Mouse (Mus musculus): ENCODE results near the gene Gm10203.
"Not testable (repeated sequence)": the region's sequence is repeated elsewhere in the genome, so short reads cannot be mapped to it uniquely, and the experiment has no call there.

The Gm10203 gene

GRCm38 (mm10) chr6:149135631-149136030 is 5.7 kb downstream of the Gm10203 start:
- no peak for DNase-seq (ENCODE audit: low spot score)

- no peak for DNase-seq (ENCODE audit: low spot score)
These were observed 8.0 kb downstream of the Gm10203 start for GRCm38 (mm10) chr6:149137936-149138335.

DNA sequence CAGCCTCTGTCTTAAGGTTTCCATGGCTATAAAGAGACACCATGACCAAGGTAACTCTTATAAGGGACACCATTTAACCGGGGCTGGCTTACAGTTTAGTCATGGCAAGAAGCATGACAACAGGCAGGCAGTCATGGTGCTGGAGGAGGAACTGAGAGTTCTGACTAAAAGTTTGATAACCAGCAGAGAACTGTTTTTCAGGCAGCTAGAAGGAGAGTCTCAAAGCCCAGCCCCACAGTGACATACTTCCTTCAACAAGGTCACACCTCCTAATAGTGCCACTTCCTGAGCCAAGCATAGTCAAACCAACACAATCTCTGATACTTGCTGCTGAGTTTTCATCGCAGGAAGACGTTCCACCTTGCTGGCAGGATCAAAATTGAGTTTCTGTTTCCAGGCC is 9.0 kb downstream of the Gm10203 start:
- no peak for DNase-seq (ENCODE audit: low spot score)

GRCm38 (mm10) chr6:149139471-149139870 is 9.5 kb downstream of the Gm10203 start, which contains the start of gene Etfbkmt:
Etfbkmt (plus strand) TSS chr6:149139849.
- no peak for DNase-seq (ENCODE audit: low spot score)

GRCm38 (mm10) chr6:149141393-149142173 is 11.6 kb downstream of the Gm10203 start:
- DNase-seq (ENCODE audit: low spot score) = peak; percentile 36

DNA sequence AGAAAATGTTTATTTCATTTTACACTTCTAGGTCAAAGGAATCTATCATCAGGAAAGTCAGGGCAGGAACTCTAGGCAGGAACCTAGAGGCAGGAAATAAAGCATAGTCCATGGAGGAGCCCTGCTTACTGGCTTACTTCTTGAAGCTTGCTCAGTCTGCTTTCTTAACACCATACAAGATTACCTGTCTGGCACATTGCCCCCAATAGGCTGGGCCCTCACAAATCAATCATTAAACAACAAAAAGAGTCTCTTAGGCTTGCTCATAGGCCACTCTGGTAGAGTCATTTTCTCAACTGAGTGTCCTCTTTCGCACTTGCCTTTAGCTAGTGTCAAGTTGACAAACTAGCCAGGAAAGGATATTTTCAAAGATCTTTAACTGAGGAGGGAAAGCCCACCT is 15.2 kb downstream of the Gm10203 start:
- DNase-seq (ENCODE audit: low spot score) = no peak

- no peak for DNase-seq (ENCODE audit: low spot score)
These were observed 18.7 kb downstream of the Gm10203 start for GRCm38 (mm10) chr6:149148436-149149229.

DNA sequence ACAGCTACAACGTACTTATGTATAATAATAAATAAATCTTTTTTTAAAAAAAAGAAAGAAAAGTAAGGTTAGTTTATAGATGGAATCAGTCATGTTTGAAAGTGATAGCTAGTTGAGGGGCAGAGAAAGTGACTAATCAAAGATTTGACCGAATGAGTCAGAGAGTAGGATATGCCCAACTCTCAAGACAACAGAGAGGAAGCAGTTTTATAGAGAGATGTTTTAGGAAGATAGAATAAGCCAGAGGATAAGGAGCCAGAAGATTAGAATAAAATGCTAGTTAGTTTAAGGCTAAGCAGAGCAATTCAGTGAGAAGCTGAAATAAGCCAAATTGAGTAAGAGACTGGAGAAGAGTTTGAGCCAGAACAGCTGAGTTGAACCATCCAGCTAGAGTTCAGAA is 22.1 kb downstream of the Gm10203 start:
- DNase-seq (ENCODE audit: low spot score) = no peak

GRCm38 (mm10) chr6:149153473-149154115 is 23.6 kb downstream of the Gm10203 start:
- no peak for DNase-seq (ENCODE audit: low spot score)

GRCm38 (mm10) chr6:149154116-149155030 is 24.4 kb downstream of the Gm10203 start:
- DNase-seq (ENCODE audit: low spot score) = no peak

GRCm38 (mm10) chr6:149155031-149155841 is 25.3 kb downstream of the Gm10203 start:
- DNase-seq (ENCODE audit: low spot score) = no peak

DNA sequence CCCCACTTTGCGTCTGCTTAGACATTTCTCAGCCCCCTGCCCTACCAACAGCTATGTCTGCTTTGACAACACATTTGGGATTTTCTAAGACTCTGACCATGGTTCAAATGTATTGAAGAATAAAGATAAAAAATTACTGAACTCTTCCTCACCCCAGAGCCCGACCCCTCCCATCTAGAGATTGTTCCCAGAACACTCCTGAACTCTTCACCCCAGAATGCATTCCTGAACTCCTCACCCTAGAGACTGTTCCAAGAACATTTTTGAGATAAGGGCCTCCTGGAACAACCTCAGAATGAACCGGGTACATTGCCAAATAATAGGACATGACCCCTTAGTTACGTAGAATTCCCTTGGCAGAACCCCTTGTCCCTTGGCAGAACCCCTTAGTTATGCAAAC is 37.1 kb downstream of the Gm10203 start:
- not testable (repeated sequence) for DNase-seq (ENCODE audit: low spot score)

DNA sequence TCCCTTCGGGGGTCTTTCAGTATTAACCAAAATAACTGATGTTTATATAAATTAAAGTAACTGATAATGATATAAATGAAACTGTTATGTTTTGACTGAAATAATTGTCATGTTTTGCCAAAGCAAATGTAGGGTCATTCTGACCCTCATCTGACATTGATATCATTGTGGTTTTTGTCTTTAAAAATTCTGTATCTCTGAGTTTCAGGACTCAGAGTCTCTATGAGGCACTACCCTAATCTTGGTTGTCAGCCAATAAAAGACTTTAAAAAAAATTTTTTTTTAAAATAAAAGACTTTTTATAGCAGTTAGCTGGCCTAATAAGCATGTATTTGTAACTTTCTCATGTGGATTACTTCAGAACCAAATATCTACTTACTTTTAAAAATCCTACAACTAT is 37.7 kb downstream of the Gm10203 start:
- no peak for DNase-seq (ENCODE audit: low spot score)

- no peak for DNase-seq (ENCODE audit: low spot score)
These were observed 38.5 kb downstream of the Gm10203 start for GRCm38 (mm10) chr6:149168436-149168835.

GRCm38 (mm10) chr6:149169965-149170364 is 40.0 kb downstream of the Gm10203 start:
- DNase-seq (ENCODE audit: low spot score) = not testable (repeated sequence)

DNA sequence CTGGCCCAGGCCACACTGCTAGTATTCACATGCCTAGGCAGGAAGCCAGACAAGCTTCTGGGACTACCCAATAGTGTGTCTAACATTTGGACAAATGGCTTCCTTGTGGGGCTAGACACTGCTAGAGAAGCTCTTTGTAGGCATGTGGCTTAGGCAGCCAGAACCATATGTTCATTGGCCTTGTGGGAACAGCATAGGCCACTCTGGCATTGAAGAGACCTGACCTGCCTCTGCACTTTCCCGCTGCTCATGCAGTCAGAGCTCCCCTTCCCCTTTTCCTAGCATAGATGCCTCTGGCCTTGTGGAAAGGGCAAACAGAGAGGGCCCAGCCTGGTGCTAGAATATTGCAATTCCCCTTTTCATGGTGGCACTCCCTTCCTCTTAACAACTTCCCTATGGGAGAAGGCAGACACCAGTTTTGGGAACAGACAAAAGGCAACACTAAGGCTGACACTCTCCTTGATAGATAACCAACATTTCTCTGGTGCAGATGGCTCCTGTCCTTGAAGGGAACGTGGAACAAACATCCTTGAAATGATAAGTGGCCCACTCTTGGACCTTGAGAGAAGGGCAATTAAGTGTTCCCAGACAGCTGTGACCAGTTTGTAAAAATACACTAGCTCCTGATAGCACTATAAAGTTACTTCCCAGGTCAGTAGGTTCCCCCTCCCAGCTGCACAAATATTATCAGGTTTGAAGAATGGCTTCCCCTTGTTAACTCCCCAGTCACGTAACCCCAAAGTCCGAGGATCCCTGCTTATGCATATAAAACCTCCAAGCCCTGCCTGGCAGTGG is 44.1 kb downstream of the Gm10203 start:
- DNase-seq (ENCODE audit: low spot score) = no peak

- DNase-seq (ENCODE audit: low spot score) = no peak
These were observed 45.1 kb downstream of the Gm10203 start for GRCm38 (mm10) chr6:149174932-149175570.

- DNase-seq (ENCODE audit: low spot score) = no peak
These were observed 49.1 kb downstream of the Gm10203 start for GRCm38 (mm10) chr6:149179064-149179463.

All from layer of hippocampus, adult 9-10 months (tissue).